Mouse (Mus musculus) small intestine, adult 2 months (tissue): Measurements from ENCODE around the gene Sec24a.

ENCODE experiments used
- CTCF ChIP-seq: fragments of 200-500 bp; IDR thresholded peaks from 2 replicates; pipeline ENCODE4 v1.5.1; 2012; ENCODE audit warnings: low read depth, mild to moderate bottlenecking, control low read depth, inconsistent platforms, low read length, moderate library complexity, mixed read lengths; ENCODE audit not compliant: insufficient replicate concordance, insufficient read length; ENCODE audit errors: extremely low read depth
- POLR2A ChIP-seq: fragments of 200-500 bp; IDR thresholded peaks from 2 replicates; pipeline ENCODE4 v1.6.1; 2012; ENCODE audit warnings: low read depth, mild to moderate bottlenecking, control low read depth, inconsistent platforms, low read length, moderate library complexity

- no peak for TF ChIP-seq CTCF
- no peak for TF ChIP-seq POLR2A
These were observed 48.6 kb upstream of the Sec24a start for GRCm38 (mm10) chr11:51812022-51812546.
